Mouse (Mus musculus): ENCODE measurements at regions not wholly inside any gene's neighbourhood (a gene's known extent, or its start where the extent isn't known, plus 50 kb on each side); places are given as distances from the start of the nearest gene placed in this dataset.

GRCm38 (mm10) chr3:49282679-49283078 lies 474.4 kb downstream of the Pcdh18 start:
- DNase-seq (ENCODE audit: extremely low spot score in 1 of 2, low spot score in 1 of 2): peak in 1 of 2 experiments; percentile 31

GRCm38 (mm10) chr3:49278356-49278755 lies 478.8 kb downstream of the Pcdh18 start:
- no peak for DNase-seq (ENCODE audit: extremely low spot score in 1 of 2, low spot score in 1 of 2)

- no peak for DNase-seq (ENCODE audit: extremely low spot score in 1 of 2, low spot score in 1 of 2)
These were observed 482.7 kb downstream of the Pcdh18 start for GRCm38 (mm10) chr3:49274286-49274923.

GRCm38 (mm10) chr3:49266048-49266447 lies 491.1 kb downstream of the Pcdh18 start:
- DNase-seq (ENCODE audit: extremely low spot score in 1 of 2, low spot score in 1 of 2): peak in 1 of 2 experiments; percentile 30
